Mouse (Mus musculus) midbrain, embryonic 14.5 days (tissue): ENCODE measurements around the gene Hsf2. TPM values are rescaled to one million over a fixed set of nuclear protein-coding genes. Genes with fewer than 3 reads are reported as not detected.
"Not testable (repeated sequence)": the region's sequence is repeated elsewhere in the genome, so short reads cannot be mapped to it uniquely, and the experiment has no call there.

Source experiments
- ATAC-seq: fragments of 200-750 bp; cut with Nextera tagmentation; 2 replicates; pipeline ENCODE4 v1.8.0; 2017; ENCODE audit warnings: moderate number of reproducible peaks, moderate library complexity; ENCODE audit not compliant: low FRiP score, low TSS enrichment
- DNase-seq: peaks from one replicate; pipeline ENCODE4 v3.0.0-alpha.2; 2015
- H3K27ac ChIP-seq: fragments of 300-500 bp; sonication (generic); replicated peaks from 2 replicates; pipeline ENCODE4 v1.5.1; 2014; ENCODE audit warnings: mild to moderate bottlenecking, low read depth, low read length, moderate library complexity
- H3K27me3 ChIP-seq: fragments of 300-500 bp; sonication (generic); 2 replicates; pipeline ENCODE4 v1.6.1; 2014; ENCODE audit warnings: low read length, control low read depth, mixed read lengths; ENCODE audit not compliant: control insufficient read depth, insufficient read depth
- H3K36me3 ChIP-seq: fragments of 300-500 bp; sonication (generic); 2 replicates; pipeline ENCODE4 v1.6.1; 2014; ENCODE audit warnings: low read length, control low read depth; ENCODE audit not compliant: control insufficient read depth, insufficient read depth
- H3K4me1 ChIP-seq: fragments of 300-500 bp; sonication (generic); 2 replicates; pipeline ENCODE4 v1.6.1; 2014; ENCODE audit warnings: mild to moderate bottlenecking, antibody characterized with exemption, low read length, control low read depth; ENCODE audit not compliant: control insufficient read depth, insufficient read depth
- H3K4me2 ChIP-seq: fragments of 300-500 bp; sonication (generic); 2 replicates; pipeline ENCODE4 v1.6.1; 2014; ENCODE audit warnings: mild to moderate bottlenecking, low read length, moderate library complexity
- H3K4me3 ChIP-seq: fragments of 300-500 bp; sonication (generic); replicated peaks from 2 replicates; pipeline ENCODE4 v1.5.1; 2014; ENCODE audit warnings: low read depth, low read length
- H3K9ac ChIP-seq: fragments of 300-500 bp; sonication (generic); replicated peaks from 2 replicates; pipeline ENCODE4 v1.6.1; 2014; ENCODE audit warnings: mild to moderate bottlenecking, low read length, moderate library complexity
- H3K9me3 ChIP-seq: fragments of 300-500 bp; sonication (generic); 2 replicates; pipeline ENCODE4 v1.6.1; 2016; ENCODE audit warnings: low read length, control low read depth, mixed read lengths; ENCODE audit not compliant: control insufficient read depth
- WGBS: fragments of 180-500 bp; shearing (Covaris S2); extraction: QIAGEN DNeasy Blood & Tissue Kit; methylation state at CpG from one replicate; pipeline ENCODE4 v1.1.7; 2014; 5-methylcytosine and 5-hydroxymethylcytosine counted together
- polyA plus RNA-seq: library from polyadenylated mRNA; unstranded; fragments of >200 nt; fragmentation: Nextera tagmentation; extraction: Ambion mirVana; gene quantifications from 2 replicates; pipeline ENCODE4 v1.2.1, GENCODE M21; 2014

Hsf2 gene
- 68.2 and 71.4 TPM in 2 replicates for polyA plus RNA-seq

DNA sequence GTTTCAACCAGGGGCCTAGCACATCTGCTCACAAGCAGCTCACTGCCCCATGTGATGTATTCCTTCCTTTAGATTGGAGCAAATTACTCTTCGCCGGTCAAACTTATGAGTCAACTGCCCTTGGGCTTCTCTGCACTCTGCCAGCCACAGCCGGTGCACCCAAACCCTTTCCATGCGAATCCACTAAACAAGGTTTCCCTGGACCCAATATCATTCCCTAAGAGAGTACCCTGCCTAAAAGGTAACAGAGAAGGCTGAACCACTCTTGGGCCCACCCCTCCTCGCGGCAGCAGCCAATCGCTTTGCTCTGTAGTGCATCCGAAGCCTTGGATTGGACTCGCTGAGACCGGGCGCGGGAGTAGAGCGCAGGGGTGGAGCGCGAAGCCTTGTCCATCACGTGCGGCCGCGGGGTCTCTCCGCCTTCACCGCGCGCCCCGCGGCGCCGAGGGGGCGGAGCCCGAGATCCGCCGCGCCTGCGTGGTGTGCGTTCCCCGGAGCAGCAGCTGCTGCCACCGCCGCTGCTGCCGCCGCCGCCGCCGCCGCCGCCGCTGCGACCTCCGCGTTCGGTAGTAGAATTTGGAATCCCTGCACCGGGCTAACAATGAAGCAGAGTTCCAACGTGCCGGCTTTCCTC, at the start of gene Hsf2:
Gene Hsf2 (plus strand): TSS at position 478 of the 634 bp plus-strand sequence.
- Histone ChIP-seq H3K4me1 (peaks cover 25% of the 10 kb centered on the region), H3K4me2 (peak within 1 kb of the TSS; percentile 68), H3K9me3 (no peaks in the 10 kb centered on the region), H3K9ac (peak within 1 kb of the TSS; percentile 92), H3K27ac (peak within 1 kb of the TSS; percentile 98), H3K36me3 (no peaks in the 10 kb centered on the region), H3K27me3 (no peaks in the 10 kb centered on the region), H3K4me3 (peak within 1 kb of the TSS; percentile 95)
- peak; percentile 100 for ATAC-seq
- WGBS: 1% methylated on average over 45 of the region's 52 CpGs
- DNase-seq: peak; percentile 99

DNA sequence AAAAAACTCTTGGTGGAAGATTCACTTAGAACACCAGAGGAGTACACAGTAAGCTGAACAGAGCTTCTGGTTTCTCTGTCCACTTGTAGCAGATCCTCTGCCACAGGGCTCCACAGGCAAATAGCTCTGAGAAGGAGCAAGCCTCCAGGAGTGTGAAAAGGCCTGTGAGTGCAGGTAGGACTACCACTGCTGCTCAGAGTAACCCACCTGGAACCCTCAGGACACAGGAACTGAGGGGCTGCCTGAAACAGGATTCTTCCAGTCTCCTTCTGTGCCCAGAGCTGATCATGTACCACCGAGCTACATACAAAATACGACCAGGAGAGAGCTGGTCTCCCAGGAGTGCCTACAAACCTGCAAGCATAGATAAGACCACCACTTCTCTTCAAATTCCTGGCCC, 48.3 kb upstream of the Hsf2 start:
- no peaks in the 10 kb centered on the region for H3K9me3 ChIP-seq
- H3K27me3 ChIP-seq: no peaks in the 10 kb centered on the region
- DNase-seq (no peak), ATAC-seq (peak; percentile 41)
- H3K4me3 ChIP-seq: no peak overlapping the region
- H3K4me1 ChIP-seq: no peaks in the 10 kb centered on the region
- H3K27ac ChIP-seq: no peak overlapping the region
- WGBS: 85% methylated on average over 2 of the region's 2 CpGs
- H3K36me3 ChIP-seq: no peaks in the 10 kb centered on the region
- H3K9ac ChIP-seq: no peak overlapping the region
- H3K4me2 ChIP-seq: no peak overlapping the region

DNA sequence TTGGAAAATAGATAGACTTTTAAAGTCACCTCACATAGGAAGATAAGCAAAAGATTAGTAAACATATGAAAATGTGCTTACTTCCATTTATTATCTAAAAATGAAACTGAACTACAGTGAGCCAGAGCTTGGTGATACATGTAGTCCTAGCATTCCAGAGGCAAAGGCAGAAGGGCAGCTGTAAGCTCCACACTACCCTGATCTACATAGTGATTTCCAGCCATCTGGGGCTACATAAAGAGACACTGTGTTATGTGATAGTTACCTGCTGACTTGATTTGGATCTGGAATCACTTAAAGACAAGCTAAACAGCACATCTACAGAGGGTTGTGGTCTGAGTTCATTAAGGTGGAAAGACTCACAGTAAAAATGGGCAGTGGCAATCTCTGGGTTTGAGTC, 45.1 kb upstream of the Hsf2 start:
- no peaks in the 10 kb centered on the region for H3K27me3 ChIP-seq
- no peak overlapping the region for H3K4me2 ChIP-seq
- H3K4me3 ChIP-seq: no peak overlapping the region
- no peaks in the 10 kb centered on the region for H3K4me1 ChIP-seq
- no peak overlapping the region for H3K9ac ChIP-seq
- H3K27ac ChIP-seq: no peak overlapping the region
- H3K9me3 ChIP-seq: no peaks in the 10 kb centered on the region
- DNase-seq (no peak), ATAC-seq (peak; percentile 28; the same call in 1 of the 2 replicates)
- H3K36me3 ChIP-seq: no peaks in the 10 kb centered on the region

DNA sequence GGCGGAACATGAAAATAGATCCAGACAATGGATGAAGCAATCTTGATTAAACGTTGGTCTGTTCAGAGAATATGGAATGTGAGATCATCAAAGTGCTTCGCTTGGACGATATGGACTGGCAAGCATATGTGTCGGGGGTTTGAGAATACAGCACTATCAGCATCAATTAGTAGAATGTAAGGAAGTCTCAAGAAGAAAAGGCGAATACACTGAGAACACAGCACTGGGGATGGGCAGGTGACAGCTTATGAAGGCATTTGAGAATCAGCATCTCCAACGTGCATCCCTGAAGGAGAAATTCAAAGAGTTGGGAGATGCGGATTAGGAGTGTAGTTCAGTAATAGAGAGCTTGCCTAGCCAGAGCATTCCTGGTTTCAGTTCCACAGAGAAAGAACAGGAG, 41.8 kb upstream of the Hsf2 start:
- ATAC-seq: no peak

DNA sequence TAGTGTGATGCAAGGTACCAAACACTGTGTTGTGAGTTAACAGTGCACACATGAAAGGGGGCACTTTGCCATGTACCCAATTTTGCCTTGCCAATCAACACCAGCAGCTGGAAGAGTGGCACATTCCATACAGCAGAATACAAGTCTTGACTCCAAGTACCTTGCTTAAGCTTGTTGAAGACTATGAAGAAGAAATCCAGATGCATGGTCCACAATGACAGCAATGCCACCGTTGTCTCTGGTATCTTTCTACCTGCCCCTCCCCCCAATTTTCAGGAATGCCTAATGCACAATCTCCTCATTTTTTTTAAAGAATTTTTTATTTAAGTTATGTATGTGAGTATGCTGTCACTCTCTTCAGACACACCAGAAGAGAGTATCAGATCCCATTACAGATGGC, 40.5 kb upstream of the Hsf2 start:
- DNase-seq: no peak
- no peak overlapping the region for H3K4me3 ChIP-seq
- H3K27ac ChIP-seq: no peak overlapping the region
- no peaks in the 10 kb centered on the region for H3K4me1 ChIP-seq
- 86% methylated on average over 1 of the region's 1 CpGs for WGBS
- H3K9ac ChIP-seq: no peak overlapping the region
- H3K36me3 ChIP-seq: no peaks in the 10 kb centered on the region
- H3K27me3 ChIP-seq: no peaks in the 10 kb centered on the region
- no peak overlapping the region for H3K4me2 ChIP-seq
- no peak for ATAC-seq
- no peaks in the 10 kb centered on the region; the same call in 1 of the 2 replicates for H3K9me3 ChIP-seq

More for the DNA sequence above, 41.8 kb upstream of the Hsf2 start:
- Histone ChIP-seq H3K27me3 (no peaks in the 10 kb centered on the region), H3K27ac (no peak overlapping the region), H3K9me3 (no peaks in the 10 kb centered on the region; the same call in 1 of the 2 replicates), H3K36me3 (no peaks in the 10 kb centered on the region), H3K4me3 (no peak overlapping the region), H3K4me2 (no peak overlapping the region), H3K9ac (no peak overlapping the region), H3K4me1 (no peaks in the 10 kb centered on the region)
- WGBS: 73% methylated on average over 8 of the region's 8 CpGs
- no peak for DNase-seq

DNA sequence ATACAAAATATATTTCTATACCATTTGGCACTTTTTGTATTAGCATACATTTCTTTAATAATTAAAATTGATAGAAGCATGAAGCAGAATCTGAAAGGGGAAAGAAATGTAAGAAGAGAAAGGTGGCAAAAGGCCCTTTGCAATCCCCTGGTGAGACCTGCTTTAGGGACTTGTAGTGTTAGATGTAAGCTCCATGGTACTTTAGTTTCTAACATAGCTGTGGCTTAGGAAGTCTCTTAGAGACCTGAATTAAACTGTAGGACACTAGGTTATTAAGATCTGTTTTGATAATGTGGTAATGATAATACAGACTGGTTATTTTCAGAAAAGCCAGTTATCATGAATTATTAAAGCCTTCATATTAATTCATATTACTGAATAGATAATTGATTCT, 38.5 kb upstream of the Hsf2 start:
- no peaks in the 10 kb centered on the region; the same call in 1 of the 2 replicates for H3K9me3 ChIP-seq
- ATAC-seq (0 out of 2 replicates have a peak, but pooled peaks have one; percentile 1), DNase-seq (no peak)
- H3K4me2 ChIP-seq: no peak overlapping the region
- no peak overlapping the region for H3K9ac ChIP-seq
- no peak overlapping the region for H3K4me3 ChIP-seq
- no peaks in the 10 kb centered on the region for H3K36me3 ChIP-seq
- no peaks in the 10 kb centered on the region for H3K27me3 ChIP-seq
- no peaks in the 10 kb centered on the region for H3K4me1 ChIP-seq
- no peak overlapping the region for H3K27ac ChIP-seq

DNA sequence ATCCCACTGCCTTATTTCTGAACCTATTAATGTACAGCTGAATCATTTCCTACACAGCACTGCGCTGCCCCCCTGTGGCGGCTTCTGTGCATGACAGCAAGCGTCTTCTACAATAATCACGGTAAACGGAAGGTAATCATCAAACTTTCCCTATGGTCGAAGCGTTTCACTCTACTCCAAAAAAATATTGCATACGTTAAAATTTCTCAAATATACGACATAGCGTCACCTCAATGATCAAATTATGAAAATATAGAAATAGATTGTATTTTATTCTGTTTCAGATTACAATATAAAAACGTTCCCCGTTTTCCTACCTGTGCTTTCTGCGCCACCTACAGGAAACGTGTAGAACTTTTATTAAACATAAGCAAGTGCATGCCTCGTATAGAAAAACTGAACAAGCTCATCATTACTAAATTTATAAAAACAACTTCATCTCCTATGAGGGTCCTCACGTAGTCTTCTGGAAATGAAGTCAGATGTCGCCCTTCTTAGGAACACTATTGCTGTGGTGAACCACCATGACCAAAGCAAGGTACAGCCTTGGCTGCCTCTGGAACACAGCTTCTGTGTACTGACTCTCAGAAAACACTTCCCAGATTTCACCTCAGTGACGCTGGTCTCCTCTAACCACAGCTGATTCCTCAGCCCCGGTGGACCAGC, 38.0 kb upstream of the Hsf2 start:
- H3K4me3 ChIP-seq: peak overlapping the region; percentile 24; the same call in 1 of the 2 replicates
- no peaks in the 10 kb centered on the region for H3K4me1 ChIP-seq
- no peak overlapping the region for H3K9ac ChIP-seq
- H3K27ac ChIP-seq: no peak overlapping the region
- DNase-seq: peak; percentile 94
- WGBS: 6% methylated on average over 19 of the region's 19 CpGs
- no peaks in the 10 kb centered on the region; the same call in 1 of the 2 replicates for H3K9me3 ChIP-seq
- no peaks in the 10 kb centered on the region for H3K36me3 ChIP-seq
- peak overlapping the region; percentile 44 for H3K4me2 ChIP-seq
- no peaks in the 10 kb centered on the region for H3K27me3 ChIP-seq
- ATAC-seq: peak; percentile 66; the same call in 1 of the 2 replicates

DNA sequence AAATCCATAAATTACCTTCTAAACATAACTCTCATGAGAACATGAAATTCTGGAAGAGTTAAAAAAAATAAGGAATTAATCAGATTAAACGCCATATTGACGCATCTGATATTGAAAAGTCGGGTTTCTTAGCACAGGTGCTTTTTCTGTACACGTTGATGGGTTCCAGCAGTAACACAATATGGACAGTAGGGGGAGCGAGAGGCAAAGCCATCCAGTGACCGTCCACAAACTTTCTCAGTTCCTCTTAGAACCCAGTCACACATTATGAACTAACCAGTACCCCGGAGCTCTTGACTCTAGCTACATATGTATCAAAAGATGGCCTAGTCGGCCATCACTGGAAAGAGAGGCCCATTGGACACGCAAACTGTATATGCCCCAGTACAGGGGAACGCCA, 22.9 kb upstream of the Hsf2 start:
- not testable (repeated sequence) for H3K27me3 ChIP-seq, H3K4me3 ChIP-seq, H3K36me3 ChIP-seq, H3K4me1 ChIP-seq, H3K27ac ChIP-seq, ATAC-seq, H3K4me2 ChIP-seq, H3K9ac ChIP-seq, H3K9me3 ChIP-seq
- WGBS: 29% methylated on average over 10 of the region's 10 CpGs
- peak; percentile 78 for DNase-seq

DNA sequence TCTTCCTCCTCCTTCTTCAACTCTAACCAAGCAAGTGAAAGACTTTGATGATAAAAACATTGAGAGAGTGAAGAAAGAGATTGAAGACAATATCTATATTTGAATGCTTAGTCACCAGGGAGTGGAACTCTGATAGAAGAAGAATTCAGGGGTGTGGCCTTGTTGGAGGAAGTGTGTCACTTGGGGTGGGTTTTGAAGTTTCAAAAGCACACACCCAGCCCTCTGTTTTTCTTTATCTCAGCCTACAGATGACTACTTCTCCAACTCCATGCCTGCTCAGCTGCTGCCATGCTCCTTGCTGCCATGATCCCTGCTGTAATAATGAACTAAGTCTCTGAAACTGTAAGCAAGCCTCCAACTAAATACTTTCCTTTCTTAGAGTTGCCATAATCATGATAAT, 20.4 kb upstream of the Hsf2 start:
- Histone ChIP-seq H3K27me3 (no peaks in the 10 kb centered on the region), H3K9me3 (no peaks in the 10 kb centered on the region), H3K27ac (no peak overlapping the region), H3K36me3 (no peaks in the 10 kb centered on the region), H3K9ac (no peak overlapping the region), H3K4me3 (no peak overlapping the region), H3K4me2 (no peak overlapping the region), H3K4me1 (no peaks in the 10 kb centered on the region)
- ATAC-seq: no peak
- DNase-seq: no peak
